Mouse (Mus musculus): ENCODE data around the gene Glod4.

GRCm38 (mm10) chr11:76292398-76292797 is 48.9 kb upstream of the Glod4 start:
- TF ChIP-seq CTCF (IDR thresholded peaks at IDR 0.05; ENCODE audit: low read depth, low read length) = no peak
- TF ChIP-seq EP300 (IDR thresholded peaks at IDR 0.05; ENCODE audit: insufficient read depth, low read depth, low read length) = no peak
